Mouse (Mus musculus): ENCODE data around the gene Men1. TPM values are rescaled to one million over a fixed set of nuclear protein-coding genes. Genes with fewer than 3 reads are reported as not detected.
A peak's percentile ranks its signal among the peaks of the same experiment; 100 is the strongest.

Men1 gene
- polyA plus RNA-seq, 1 experiment from 2014 or later, result 80.8 TPM

- peaks cover 47% of the 10 kb centered on the region for H3K4me1 ChIP-seq
- peak overlapping the region; percentile 87 for H3K4me3 ChIP-seq
- no peaks in the 10 kb centered on the region for H3K9me3 ChIP-seq
- H3K27me3 ChIP-seq (ENCODE audit: insufficient read depth, poor library complexity, severe bottlenecking), result no peaks in the 10 kb centered on the region
- H3K27ac ChIP-seq, result peak overlapping the region; percentile 91
- WGBS, result under 1% methylated on average over 25 of the region's 25 CpGs
- H3K36me3 ChIP-seq, result peaks cover 39% of the 10 kb centered on the region
- no peak for DNase-seq (ENCODE audit: low spot score)
Observed at GRCm38 (mm10) chr19:6335458-6335827, 664 bp downstream of the Men1 start.

DNA sequence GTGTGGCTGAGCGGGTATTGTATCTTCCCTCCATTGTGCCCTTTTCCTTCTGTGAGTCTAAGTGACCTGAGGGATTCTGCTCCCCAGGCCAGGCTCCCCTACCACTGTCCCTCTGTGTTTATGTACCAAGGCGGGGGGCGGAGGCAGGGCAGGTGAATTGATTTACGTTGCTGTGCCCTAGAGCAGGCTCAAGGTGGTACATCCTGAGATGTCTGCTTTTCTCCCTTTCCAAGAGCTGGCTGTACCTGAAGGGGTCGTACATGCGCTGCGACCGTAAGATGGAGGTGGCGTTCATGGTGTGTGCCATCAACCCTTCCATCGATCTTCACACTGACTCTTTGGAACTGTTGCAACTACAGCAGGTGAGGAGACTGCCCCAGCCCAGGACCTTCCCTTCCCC, 2.1 kb downstream of the Men1 start:
- Histone ChIP-seq H3K27me3 (ENCODE audit: insufficient read depth, poor library complexity, severe bottlenecking) (no peaks in the 10 kb centered on the region), H3K27ac (no peak overlapping the region), H3K4me3 (peak overlapping the region; percentile 87), H3K36me3 (peaks cover 39% of the 10 kb centered on the region), H3K9me3 (no peaks in the 10 kb centered on the region), H3K4me1 (peaks cover 56% of the 10 kb centered on the region)
- DNase-seq (ENCODE audit: low spot score), result no peak
- 92% methylated on average over 10 of the region's 10 CpGs for WGBS

GRCm38 (mm10) chr19:6338171-6338570, 3.4 kb downstream of the Men1 start:
- Histone ChIP-seq H3K27ac (no peak overlapping the region), H3K4me1 (peaks cover 66% of the 10 kb centered on the region), H3K36me3 (peaks cover 43% of the 10 kb centered on the region), H3K9me3 (no peaks in the 10 kb centered on the region), H3K27me3 (ENCODE audit: insufficient read depth, poor library complexity, severe bottlenecking) (0 out of 2 replicates have a peak, but pooled peaks cover 7% of the 10 kb centered on the region), H3K4me3 (no peak overlapping the region)
- no peak for DNase-seq (ENCODE audit: low spot score)
- WGBS, result 95% methylated on average over 7 of the region's 7 CpGs

DNA sequence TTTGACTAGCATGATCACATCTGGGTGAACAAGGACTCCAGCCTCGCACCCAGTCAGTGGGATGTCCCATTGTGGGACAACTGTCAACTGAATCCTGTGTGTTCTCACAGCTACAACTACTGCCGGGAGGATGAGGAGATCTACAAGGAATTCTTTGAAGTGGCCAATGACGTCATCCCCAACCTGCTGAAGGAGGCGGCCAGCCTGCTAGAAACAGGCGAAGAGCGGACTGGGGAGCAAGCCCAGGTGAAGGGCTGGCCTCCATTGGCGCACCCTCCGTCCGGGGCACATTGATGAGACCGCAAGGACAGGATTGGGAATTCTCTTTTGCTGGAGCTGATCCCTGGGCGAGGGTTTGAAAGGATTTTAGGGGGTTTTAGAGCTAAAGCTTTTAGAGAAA, 3.9 kb downstream of the Men1 start:
- no peak for DNase-seq (ENCODE audit: low spot score)
- H3K4me1 ChIP-seq, result peaks cover 69% of the 10 kb centered on the region
- WGBS, result 85% methylated on average over 11 of the region's 11 CpGs
- 0 out of 2 replicates have a peak, but pooled peaks cover 7% of the 10 kb centered on the region for H3K27me3 ChIP-seq (ENCODE audit: insufficient read depth, poor library complexity, severe bottlenecking)
- no peak overlapping the region for H3K4me3 ChIP-seq
- no peaks in the 10 kb centered on the region for H3K9me3 ChIP-seq
- H3K27ac ChIP-seq, result no peak overlapping the region
- H3K36me3 ChIP-seq, result peaks cover 47% of the 10 kb centered on the region

GRCm38 (mm10) chr19:6339191-6339590, 4.4 kb downstream of the Men1 start:
- peaks cover 66% of the 10 kb centered on the region for H3K4me1 ChIP-seq
- H3K9me3 ChIP-seq, result no peaks in the 10 kb centered on the region

GRCm38 (mm10) chr19:6339890-6340504, 5.2 kb downstream of the Men1 start:
- Histone ChIP-seq H3K9me3 (no peaks in the 10 kb centered on the region), H3K4me3 (peak overlapping the region; percentile 84), H3K27ac (peak overlapping the region; percentile 56; the same call in 1 of the 2 replicates), H3K36me3 (peaks cover 59% of the 10 kb centered on the region), H3K4me1 (peaks cover 59% of the 10 kb centered on the region), H3K27me3 (ENCODE audit: insufficient read depth, poor library complexity, severe bottlenecking) (0 out of 2 replicates have a peak, but pooled peaks cover 7% of the 10 kb centered on the region)
- no peak for DNase-seq (ENCODE audit: low spot score)
- 72% methylated on average over 15 of the region's 15 CpGs for WGBS

More at GRCm38 (mm10) chr19:6339191-6339590, 4.4 kb downstream of the Men1 start:
- Histone ChIP-seq H3K27me3 (ENCODE audit: insufficient read depth, poor library complexity, severe bottlenecking) (0 out of 2 replicates have a peak, but pooled peaks cover 7% of the 10 kb centered on the region), H3K36me3 (peaks cover 51% of the 10 kb centered on the region), H3K27ac (no peak overlapping the region), H3K4me3 (no peak overlapping the region)
- 92% methylated on average over 6 of the region's 6 CpGs for whole genome bisulfite sequencing
- no peak for DNase-seq (ENCODE audit: low spot score)

GRCm38 (mm10) chr19:6340524-6341452, 6.0 kb downstream of the Men1 start, which contains the start of gene Map4k2:
Gene Map4k2 (plus strand): TSS chr19:6341135.
- H3K36me3 ChIP-seq, result peaks cover 67% of the 10 kb centered on the region
- peak; percentile 89 for DNase-seq (ENCODE audit: low spot score)
- no peaks in the 10 kb centered on the region for H3K9me3 ChIP-seq
- 0 out of 2 replicates have a peak, but pooled peaks cover 7% of the 10 kb centered on the region for H3K27me3 ChIP-seq (ENCODE audit: insufficient read depth, poor library complexity, severe bottlenecking)
- H3K27ac ChIP-seq, result peak within 1 kb of the TSS; percentile 91
- H3K4me1 ChIP-seq, result peaks cover 61% of the 10 kb centered on the region
- peak within 1 kb of the TSS; percentile 84 for H3K4me3 ChIP-seq
- 5% methylated on average over 70 of the region's 72 CpGs for WGBS

DNA sequence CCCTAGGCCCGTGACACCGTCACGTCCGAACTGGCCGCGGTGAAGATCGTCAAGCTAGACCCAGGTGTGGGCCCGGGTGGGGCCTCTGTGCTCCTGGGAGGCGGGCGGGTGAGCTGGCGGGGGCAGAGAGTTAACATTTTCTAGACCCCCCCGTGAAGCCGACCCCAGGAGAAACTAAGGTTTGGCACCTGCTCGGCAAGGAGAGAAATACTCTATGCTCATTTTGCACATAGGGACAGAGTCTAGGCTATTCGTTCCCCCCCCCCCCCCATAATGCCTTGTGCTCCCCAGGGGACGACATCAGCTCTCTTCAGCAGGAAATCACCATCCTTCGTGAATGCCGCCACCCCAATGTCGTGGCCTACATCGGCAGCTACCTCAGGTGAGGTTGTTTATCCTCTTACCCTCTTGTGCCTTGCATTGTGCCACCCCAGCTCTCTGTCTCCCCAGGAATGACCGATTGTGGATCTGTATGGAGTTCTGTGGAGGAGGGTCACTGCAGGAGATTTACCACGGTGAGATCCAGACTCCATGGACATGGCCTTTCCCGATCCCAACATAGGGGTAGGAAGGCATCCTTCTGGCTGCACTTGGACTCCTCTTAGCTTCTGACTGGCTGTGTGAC, 6.8 kb downstream of the Men1 start:
- 9% methylated on average over 23 of the region's 23 CpGs for WGBS

GRCm38 (mm10) chr19:6342276-6342933, 7.6 kb downstream of the Men1 start:
- H3K27ac ChIP-seq, result 0 out of 2 replicates have a peak overlapping the region, but pooled peaks have one; percentile 91

More for the DNA sequence above, 6.8 kb downstream of the Men1 start:
- H3K9me3 ChIP-seq, result no peaks in the 10 kb centered on the region
- peak overlapping the region; percentile 91 for H3K27ac ChIP-seq
- peaks cover 61% of the 10 kb centered on the region for H3K4me1 ChIP-seq
- H3K4me3 ChIP-seq, result peak overlapping the region; percentile 84
- peaks cover 73% of the 10 kb centered on the region for H3K36me3 ChIP-seq
- 0 out of 2 replicates have a peak, but pooled peaks cover 7% of the 10 kb centered on the region for H3K27me3 ChIP-seq (ENCODE audit: insufficient read depth, poor library complexity, severe bottlenecking)
- no peak for DNase-seq (ENCODE audit: low spot score)

DNA sequence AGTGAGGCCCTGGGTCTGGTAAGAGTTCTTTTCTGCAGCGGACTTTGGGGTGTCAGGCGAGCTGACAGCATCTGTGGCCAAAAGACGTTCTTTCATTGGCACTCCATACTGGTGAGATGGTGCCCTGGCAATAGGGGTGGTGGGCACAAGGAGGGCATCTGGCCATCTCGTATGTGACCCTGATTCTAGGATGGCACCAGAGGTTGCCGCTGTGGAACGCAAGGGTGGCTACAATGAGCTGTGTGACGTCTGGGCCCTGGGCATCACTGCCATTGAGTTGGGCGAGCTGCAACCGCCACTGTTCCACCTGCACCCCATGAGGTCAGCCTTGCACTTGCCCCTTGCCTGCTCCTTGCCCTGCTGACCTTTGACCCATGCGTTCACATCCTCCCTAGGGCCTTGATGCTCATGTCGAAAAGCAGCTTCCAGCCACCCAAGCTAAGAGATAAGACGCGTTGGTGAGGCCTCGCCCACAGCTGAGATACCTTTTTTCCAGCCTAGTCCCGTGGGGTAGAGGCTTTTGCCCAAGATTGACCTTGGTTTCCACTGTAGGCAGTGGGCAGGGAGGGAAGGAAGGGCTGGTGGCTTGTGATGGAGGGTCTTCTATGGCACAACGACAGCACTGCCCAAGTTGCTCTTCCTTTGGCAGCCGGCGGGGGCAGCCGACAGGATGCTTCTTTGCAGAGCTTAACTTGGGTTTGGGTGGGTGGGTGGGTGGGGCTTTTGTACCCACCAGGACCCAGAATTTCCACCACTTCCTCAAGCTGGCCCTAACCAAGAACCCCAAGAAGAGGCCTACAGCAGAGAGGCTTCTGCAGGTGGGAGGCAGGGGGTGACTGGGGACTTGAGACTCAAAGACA, 8.5 kb downstream of the Men1 start:
- Histone ChIP-seq H3K9me3 (no peaks in the 10 kb centered on the region), H3K27me3 (ENCODE audit: insufficient read depth, poor library complexity, severe bottlenecking) (0 out of 2 replicates have a peak, but pooled peaks cover 7% of the 10 kb centered on the region), H3K27ac (no peak overlapping the region), H3K4me3 (no peak overlapping the region), H3K4me1 (peaks cover 61% of the 10 kb centered on the region), H3K36me3 (peaks cover 67% of the 10 kb centered on the region)
- WGBS, result 72% methylated on average over 19 of the region's 19 CpGs
- no peak for DNase-seq (ENCODE audit: low spot score)

More at GRCm38 (mm10) chr19:6342276-6342933, 7.6 kb downstream of the Men1 start:
- no peak for DNase-seq (ENCODE audit: low spot score)
- 74% methylated on average over 5 of the region's 5 CpGs for WGBS
- peaks cover 61% of the 10 kb centered on the region for H3K4me1 ChIP-seq
- H3K27me3 ChIP-seq (ENCODE audit: insufficient read depth, poor library complexity, severe bottlenecking), result 0 out of 2 replicates have a peak, but pooled peaks cover 7% of the 10 kb centered on the region
- no peaks in the 10 kb centered on the region for H3K9me3 ChIP-seq
- peak overlapping the region; percentile 84; the same call in 1 of the 2 replicates for H3K4me3 ChIP-seq
- H3K36me3 ChIP-seq, result peaks cover 73% of the 10 kb centered on the region

GRCm38 (mm10) chr19:6343996-6344395, 9.2 kb downstream of the Men1 start:
- Histone ChIP-seq H3K4me3 (no peak overlapping the region), H3K4me1 (peaks cover 68% of the 10 kb centered on the region), H3K9me3 (no peaks in the 10 kb centered on the region), H3K27ac (no peak overlapping the region), H3K27me3 (ENCODE audit: insufficient read depth, poor library complexity, severe bottlenecking) (0 out of 2 replicates have a peak, but pooled peaks cover 7% of the 10 kb centered on the region), H3K36me3 (peaks cover 62% of the 10 kb centered on the region)
- 86% methylated on average over 5 of the region's 5 CpGs for WGBS
- no peak for DNase-seq (ENCODE audit: low spot score)

All from heart, embryonic 10.5 days (tissue).